Mouse (Mus musculus) liver, embryonic 11.5 days (tissue): ENCODE results near the gene Taf1d. TPM values are rescaled to one million over a fixed set of nuclear protein-coding genes. Genes with fewer than 3 reads are reported as not detected.
"Not testable (repeated sequence)": the region's sequence is repeated elsewhere in the genome, so short reads cannot be mapped to it uniquely, and the experiment has no call there.

Experiments
- ATAC-seq: fragments of 200-750 bp; cut with Nextera tagmentation; replicated peaks from 2 replicates; pipeline ENCODE4 v1.8.0; 2017; ENCODE audit warnings: moderate number of reproducible peaks, mild to moderate bottlenecking, moderate TSS enrichment, moderate library complexity; ENCODE audit not compliant: low FRiP score
- DNase-seq: peaks from one replicate; pipeline ENCODE4 v3.0.0-alpha.2; 2017; ENCODE audit warnings: low spot score
- H3K27ac ChIP-seq: fragments of 300-500 bp; sonication (generic); 2 replicates; pipeline ENCODE4 v1.5.1; 2014; ENCODE audit warnings: mild to moderate bottlenecking, low read depth, low read length, control low read depth
- H3K27me3 ChIP-seq: fragments of 300-500 bp; sonication (generic); replicated peaks from 2 replicates; pipeline ENCODE4 v1.6.1; 2014; ENCODE audit warnings: low read length, mixed read lengths; ENCODE audit not compliant: control insufficient read depth, insufficient read depth
- H3K36me3 ChIP-seq: fragments of 300-500 bp; sonication (generic); 2 replicates; pipeline ENCODE4 v1.6.1; 2014; ENCODE audit warnings: mild to moderate bottlenecking, low read length, moderate library complexity, mixed read lengths; ENCODE audit not compliant: control insufficient read depth, insufficient read depth
- H3K4me1 ChIP-seq: fragments of 300-500 bp; sonication (generic); replicated peaks from 2 replicates; pipeline ENCODE4 v1.6.1; 2014; ENCODE audit warnings: low read length, mixed read lengths; ENCODE audit not compliant: control insufficient read depth, insufficient read depth
- H3K4me2 ChIP-seq: fragments of 300-500 bp; sonication (generic); 2 replicates; pipeline ENCODE4 v1.6.1; 2014; ENCODE audit warnings: mild to moderate bottlenecking, control low read depth, moderate library complexity
- H3K4me3 ChIP-seq: fragments of 300-500 bp; sonication (generic); 2 replicates; pipeline ENCODE4 v1.5.1; 2014; ENCODE audit warnings: low read depth, low read length, control low read depth
- H3K9ac ChIP-seq: fragments of 300-500 bp; sonication (generic); 2 replicates; pipeline ENCODE4 v1.6.1; 2014; ENCODE audit warnings: low read depth, low read length, control low read depth
- H3K9me3 ChIP-seq: fragments of 300-500 bp; sonication (generic); 2 replicates; pipeline ENCODE4 v1.6.1; 2016; ENCODE audit warnings: low read length, inconsistent platforms, mixed read lengths; ENCODE audit not compliant: control insufficient read depth
- WGBS: fragments of 180-500 bp; shearing (Covaris S2); extraction: QIAGEN DNeasy Blood & Tissue Kit; methylation state at CpG from one replicate; pipeline ENCODE4 v1.1.7; 2014; 5-methylcytosine and 5-hydroxymethylcytosine counted together
- polyA plus RNA-seq: library from polyadenylated mRNA; unstranded; fragments of >200 nt; fragmentation: Nextera tagmentation; extraction: Ambion mirVana; gene quantifications from 2 replicates; pipeline ENCODE4 v1.2.1, GENCODE M21; 2014

The Taf1d gene
- polyA plus RNA-seq, 1 experiment from 2014 or later: 110 TPM

GRCm38 (mm10) chr9:15301399-15301798 is 4.6 kb upstream of the Taf1d start:
- Histone ChIP-seq H3K9me3 (no peaks in the 10 kb centered on the region), H3K4me1 (no peaks in the 10 kb centered on the region; the same call in 1 of the 2 replicates), H3K4me2 (peak overlapping the region; percentile 36; the same call in 1 of the 2 replicates), H3K4me3 (peak overlapping the region; percentile 3; the same call in 1 of the 2 replicates), H3K27me3 (no peaks in the 10 kb centered on the region), H3K9ac (no peak overlapping the region), H3K36me3 (no peaks in the 10 kb centered on the region), H3K27ac (peak overlapping the region; percentile 21)
- no peak for DNase-seq
- ATAC-seq: no peak
- 46% methylated on average over 6 of the region's 6 CpGs for WGBS

DNA sequence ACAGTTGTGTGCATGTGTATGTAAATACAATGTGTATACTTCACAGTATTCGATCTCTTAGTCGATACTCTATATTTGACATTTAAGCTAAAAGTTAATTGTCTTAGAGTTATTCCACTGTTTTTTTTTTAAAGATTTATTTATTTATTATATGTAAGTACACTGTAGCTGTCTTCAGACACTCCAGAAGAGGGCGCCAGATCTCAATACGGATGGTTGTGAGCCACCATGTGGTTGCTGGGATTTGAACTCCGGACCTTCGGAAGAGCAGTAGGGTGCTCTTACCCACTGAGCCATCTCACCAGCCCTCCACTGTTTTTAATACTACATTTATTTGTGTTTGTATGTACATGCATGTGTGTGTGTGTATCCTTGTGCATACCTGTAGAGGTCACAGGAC is 4.0 kb upstream of the Taf1d start:
- H3K9ac ChIP-seq, H3K27ac ChIP-seq, DNase-seq, ATAC-seq, H3K4me2 ChIP-seq, H3K27me3 ChIP-seq, H3K9me3 ChIP-seq, H3K4me1 ChIP-seq, H3K4me3 ChIP-seq, H3K36me3 ChIP-seq: not testable (repeated sequence)
- 70% methylated on average over 6 of the region's 6 CpGs for WGBS

DNA sequence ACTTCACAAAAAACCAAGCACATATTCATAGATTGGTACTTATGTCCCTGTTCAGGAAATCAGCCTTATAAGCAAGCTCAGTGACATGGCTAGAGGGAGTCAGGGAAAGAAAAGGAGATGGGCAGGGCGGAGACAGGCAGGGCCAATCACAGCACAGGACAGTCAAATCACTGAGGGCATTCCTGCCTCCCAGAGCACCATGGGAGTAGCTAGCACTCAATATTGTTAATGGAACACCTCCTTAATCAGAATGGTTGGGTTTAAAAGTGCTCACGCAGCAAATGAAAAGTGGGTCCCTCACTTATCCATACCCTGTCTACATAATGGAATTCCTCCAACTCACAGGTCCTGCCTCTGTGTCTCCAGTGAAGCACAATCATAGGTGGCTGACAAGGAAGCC is 3.1 kb upstream of the Taf1d start:
- peaks cover 6% of the 10 kb centered on the region for H3K4me1 ChIP-seq
- no peak overlapping the region for H3K4me3 ChIP-seq
- H3K27ac ChIP-seq: no peak overlapping the region
- no peaks in the 10 kb centered on the region for H3K9me3 ChIP-seq
- no peak for DNase-seq
- H3K9ac ChIP-seq: no peak overlapping the region
- H3K4me2 ChIP-seq: no peak overlapping the region
- no peak for ATAC-seq
- H3K27me3 ChIP-seq: no peaks in the 10 kb centered on the region
- H3K36me3 ChIP-seq: peaks cover 7% of the 10 kb centered on the region; the same call in 1 of the 2 replicates
- 74% methylated on average over 2 of the region's 2 CpGs for WGBS

DNA sequence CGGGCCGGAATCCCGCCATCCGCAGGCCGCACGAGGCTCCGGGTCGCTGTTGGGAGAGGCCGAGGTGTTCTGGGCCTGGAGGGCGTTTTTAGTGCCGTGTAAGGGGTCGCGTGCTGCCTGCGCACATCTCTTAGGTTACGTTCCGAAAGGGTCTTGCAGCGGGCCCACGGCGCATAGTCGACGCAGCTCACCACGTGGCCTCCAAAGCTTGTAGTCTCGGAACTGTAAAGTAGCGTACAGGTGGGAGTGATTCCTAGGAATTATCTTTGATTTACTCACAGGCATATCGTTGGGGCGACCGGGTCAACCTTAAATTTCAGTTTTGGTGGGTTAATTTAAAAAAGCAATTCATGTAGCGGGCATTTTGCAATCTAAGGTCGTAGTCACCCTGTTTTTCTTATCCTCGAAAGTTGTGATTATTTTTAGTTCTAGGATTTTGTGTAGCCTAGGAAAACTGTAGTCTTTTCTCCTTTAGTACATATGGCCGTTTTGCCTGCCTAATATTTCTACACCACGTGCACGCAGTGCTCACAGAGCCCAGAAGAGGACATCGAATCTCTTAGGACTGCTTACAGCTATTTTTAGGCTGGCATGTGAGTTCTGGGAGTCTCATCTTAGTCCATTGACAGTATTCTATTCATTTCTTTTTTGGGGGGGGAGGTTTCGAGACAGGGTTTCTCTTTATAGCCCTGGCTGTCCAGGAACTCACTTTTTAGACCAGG is 545 bp downstream of the Taf1d start, which contains the start of gene 4931406C07Rik:
Gene 4931406C07Rik, minus strand, starts transcription at position 51 of the 722 bp plus-strand sequence.
- Histone ChIP-seq H3K27ac (peak within 1 kb of the TSS; percentile 82), H3K4me1 (peaks cover 15% of the 10 kb centered on the region), H3K9me3 (no peaks in the 10 kb centered on the region), H3K36me3 (peaks cover 25% of the 10 kb centered on the region), H3K4me3 (peak within 1 kb of the TSS; percentile 72), H3K9ac (peak within 1 kb of the TSS; percentile 87), H3K4me2 (peak within 1 kb of the TSS; percentile 91), H3K27me3 (no peaks in the 10 kb centered on the region)
- ATAC-seq (peak; percentile 69), DNase-seq (no peak)
- WGBS: under 1% methylated on average over 35 of the region's 35 CpGs

DNA sequence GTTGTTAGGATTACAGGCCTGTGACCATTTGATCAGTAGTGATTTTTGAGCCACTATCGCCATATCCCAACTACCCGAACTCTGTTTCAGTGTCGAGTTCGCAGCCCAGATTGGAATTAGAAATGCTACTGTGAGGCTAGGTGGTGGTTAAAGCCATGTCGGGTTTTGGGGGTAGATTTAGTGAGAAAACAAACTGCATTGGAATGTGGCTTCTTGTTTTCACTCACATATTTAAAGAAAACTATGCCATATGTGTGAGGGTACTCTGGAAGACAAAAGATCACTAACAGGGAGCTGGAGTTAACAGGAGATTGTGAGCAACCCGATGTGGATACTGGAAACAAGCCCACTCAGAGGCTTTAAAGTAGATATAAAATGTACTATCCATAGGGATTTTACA is 1.2 kb downstream of the Taf1d start:
- whole genome bisulfite sequencing: 8% methylated on average over 6 of the region's 6 CpGs
- H3K4me1 ChIP-seq: peaks cover 15% of the 10 kb centered on the region

GRCm38 (mm10) chr9:15308254-15308653 is 2.2 kb downstream of the Taf1d start:
- no peak overlapping the region for H3K9ac ChIP-seq
- 48% methylated on average over 2 of the region's 2 CpGs for WGBS
- no peaks in the 10 kb centered on the region for H3K27me3 ChIP-seq
- H3K36me3 ChIP-seq: peaks cover 37% of the 10 kb centered on the region
- ATAC-seq (no peak), DNase-seq (no peak)
- no peak overlapping the region for H3K27ac ChIP-seq
- peaks cover 15% of the 10 kb centered on the region for H3K4me1 ChIP-seq
- H3K4me3 ChIP-seq: peak overlapping the region; percentile 72
- no peaks in the 10 kb centered on the region for H3K9me3 ChIP-seq
- H3K4me2 ChIP-seq: peak overlapping the region; percentile 91

More for the DNA sequence above, 1.2 kb downstream of the Taf1d start:
- H3K4me3 ChIP-seq: peak overlapping the region; percentile 72
- H3K27me3 ChIP-seq: no peaks in the 10 kb centered on the region
- peak overlapping the region; percentile 87 for H3K9ac ChIP-seq
- ATAC-seq: no peak
- no peaks in the 10 kb centered on the region for H3K9me3 ChIP-seq
- H3K27ac ChIP-seq: peak overlapping the region; percentile 82
- peaks cover 30% of the 10 kb centered on the region for H3K36me3 ChIP-seq
- peak; percentile 37 for DNase-seq
- peak overlapping the region; percentile 91 for H3K4me2 ChIP-seq

- H3K4me1 ChIP-seq: peaks cover 15% of the 10 kb centered on the region
- H3K4me3 ChIP-seq: peak overlapping the region; percentile 33
Observed at GRCm38 (mm10) chr9:15309425-15309824, 3.4 kb downstream of the Taf1d start.

GRCm38 (mm10) chr9:15310179-15310578 is 4.2 kb downstream of the Taf1d start:
- Histone ChIP-seq H3K4me2 (peak overlapping the region; percentile 91), H3K27me3 (no peaks in the 10 kb centered on the region), H3K4me1 (peaks cover 15% of the 10 kb centered on the region), H3K9me3 (no peaks in the 10 kb centered on the region), H3K36me3 (peaks cover 55% of the 10 kb centered on the region), H3K4me3 (no peak overlapping the region), H3K27ac (no peak overlapping the region), H3K9ac (no peak overlapping the region)
- WGBS: 94% methylated on average over 1 of the region's 1 CpGs
- ATAC-seq: no peak
- no peak for DNase-seq

More at GRCm38 (mm10) chr9:15309425-15309824, 3.4 kb downstream of the Taf1d start:
- H3K27me3 ChIP-seq: no peaks in the 10 kb centered on the region
- H3K27ac ChIP-seq: no peak overlapping the region
- H3K9me3 ChIP-seq: no peaks in the 10 kb centered on the region
- no peak for ATAC-seq
- H3K9ac ChIP-seq: no peak overlapping the region
- DNase-seq: no peak
- 71% methylated on average over 4 of the region's 4 CpGs for WGBS
- H3K36me3 ChIP-seq: peaks cover 48% of the 10 kb centered on the region
- H3K4me2 ChIP-seq: peak overlapping the region; percentile 91
